Mouse (Mus musculus) spleen, adult 2 months (tissue): ENCODE measurements at regions not wholly inside any gene's neighbourhood (a gene's known extent, or its start where the extent isn't known, plus 50 kb on each side); places are given as distances from the start of the nearest gene placed in this dataset.

ENCODE experiments used
- CTCF ChIP-seq: fragments of 200-500 bp; IDR thresholded peaks from 2 replicates; pipeline ENCODE4 v1.5.1; 2011; ENCODE audit warnings: mild to moderate bottlenecking, inconsistent platforms; ENCODE audit not compliant: insufficient read depth, insufficient read length, insufficient replicate concordance; ENCODE audit errors: extremely low read depth
- POLR2A ChIP-seq: fragments of 200-500 bp; IDR thresholded peaks from 2 replicates; pipeline ENCODE4 v1.6.1; 2011; ENCODE audit warnings: low read depth, low read length, inconsistent platforms

GRCm38 (mm10) chr14:74409441-74409840 lies 231.2 kb upstream of the Htr2a start:
- TF ChIP-seq POLR2A: no peak
- TF ChIP-seq CTCF: no peak
